Mouse (Mus musculus): Measurements from ENCODE around the gene Gm11733. TPM values are rescaled to one million over a fixed set of nuclear protein-coding genes. Genes with fewer than 3 reads are reported as not detected.

Gene Gm11733
- polyA plus RNA-seq, 1 experiment from 2014 or later = 0.08 TPM

DNA sequence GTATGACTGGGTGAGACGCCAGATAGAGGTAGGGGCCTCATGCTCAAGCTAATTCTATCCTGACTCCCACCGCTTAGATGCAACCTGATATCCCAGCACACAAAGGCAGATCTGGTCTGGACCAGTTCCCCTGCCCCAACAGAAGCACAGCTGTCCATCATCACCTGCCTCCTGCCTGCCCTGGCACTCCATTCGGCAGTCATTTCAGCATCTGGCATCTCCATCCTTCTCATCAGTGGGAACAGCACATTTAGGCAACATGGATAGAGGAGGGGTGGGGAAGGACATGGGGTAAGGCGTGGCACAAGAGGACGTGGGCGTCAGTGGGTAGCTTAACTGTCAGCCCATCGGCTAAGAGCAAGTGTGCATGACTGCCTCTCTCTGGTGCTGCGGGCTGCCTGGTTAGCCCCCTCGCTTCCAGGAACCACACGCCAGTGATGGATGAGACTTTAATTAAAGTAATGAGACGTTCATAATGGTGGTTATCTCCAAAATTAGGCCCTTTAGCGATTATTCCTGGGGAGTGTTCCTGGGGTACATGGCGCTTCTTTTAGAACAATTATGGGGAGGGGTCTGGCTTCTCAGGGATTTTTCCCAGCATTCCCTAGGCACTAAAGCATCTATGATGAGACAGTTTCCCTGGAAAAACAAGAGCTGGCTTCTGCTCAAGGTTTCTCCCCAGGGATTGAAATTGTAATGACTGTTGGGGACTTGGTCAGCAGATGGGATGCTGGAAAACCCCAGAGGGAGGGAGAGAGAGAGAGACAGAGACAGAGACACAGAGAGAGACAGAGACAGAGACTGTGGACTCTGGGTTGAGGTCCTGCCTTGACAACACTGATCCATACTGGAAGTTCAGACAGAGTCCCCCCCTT lies 38.0 kb downstream of the Gm11733 start:
- H3K27ac ChIP-seq (ENCODE audit: low read depth) = peak overlapping the region; percentile 76; the same call in 1 of the 2 replicates

DNA sequence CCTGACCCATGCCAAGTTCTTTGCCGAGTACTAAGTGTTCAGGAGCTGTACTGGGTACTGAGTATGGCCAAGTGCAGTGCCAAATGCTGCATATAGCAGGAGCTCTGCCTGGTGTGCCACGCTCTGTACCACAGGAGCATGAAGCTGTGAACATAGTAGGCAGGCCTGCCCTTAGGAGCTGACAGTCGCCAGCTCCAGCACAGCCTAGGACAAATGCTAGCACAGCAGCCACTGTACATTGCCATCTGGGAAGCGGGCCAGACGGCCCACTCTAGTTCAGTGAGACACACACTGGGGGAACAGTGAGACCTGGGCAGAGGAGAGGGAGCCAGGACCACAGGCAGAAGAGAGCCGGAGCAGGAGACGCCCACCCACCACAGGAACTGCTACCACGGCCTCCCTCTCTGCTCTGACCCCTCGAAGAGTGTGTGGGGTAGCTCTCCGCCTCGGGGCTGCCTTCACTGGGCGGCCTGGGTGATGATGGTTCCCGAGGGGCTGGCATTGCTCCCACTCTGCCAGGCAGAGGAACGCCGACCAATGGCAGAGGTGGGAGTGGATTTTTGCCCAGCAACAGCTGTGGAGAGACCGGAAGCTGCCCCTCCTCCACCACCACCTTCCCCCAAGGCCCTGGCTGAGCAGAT lies 38.8 kb downstream of the Gm11733 start:
- Histone ChIP-seq H3K27me3 (ENCODE audit: insufficient read depth, low read length) (no peaks in the 10 kb centered on the region), H3K36me3 (ENCODE audit: insufficient read depth) (no peaks in the 10 kb centered on the region), H3K4me1 (ENCODE audit: insufficient read depth) (peaks cover 9% of the 10 kb centered on the region; the same call in 1 of the 2 replicates), H3K4me2 (peak overlapping the region; percentile 31; the same call in 1 of the 2 replicates), H3K9ac (peak overlapping the region; percentile 33; the same call in 1 of the 2 replicates), H3K27ac (ENCODE audit: low read depth) (peak overlapping the region; percentile 76), H3K4me3 (ENCODE audit: low read depth, low read length) (no peak overlapping the region), H3K9me3 (ENCODE audit: low read depth, low read length) (no peaks in the 10 kb centered on the region; the same call in 1 of the 2 replicates)
- ATAC-seq (ENCODE audit: insufficient read depth) (peak; percentile 83), DNase-seq (peak; percentile 81)
- WGBS = 40% methylated on average over 16 of the region's 16 CpGs
- no peak for TF ChIP-seq CTCF (IDR thresholded peaks at IDR 0.05; ENCODE audit: low read depth)

More for the DNA sequence above, 38.0 kb downstream of the Gm11733 start:
- Histone ChIP-seq H3K4me1 (ENCODE audit: insufficient read depth) (peaks cover 9% of the 10 kb centered on the region; the same call in 1 of the 2 replicates), H3K27me3 (ENCODE audit: insufficient read depth, low read length) (no peaks in the 10 kb centered on the region), H3K9ac (no peak overlapping the region), H3K36me3 (ENCODE audit: insufficient read depth) (no peaks in the 10 kb centered on the region), H3K4me2 (no peak overlapping the region), H3K9me3 (ENCODE audit: low read depth, low read length) (no peaks in the 10 kb centered on the region; the same call in 1 of the 2 replicates), H3K4me3 (ENCODE audit: low read depth, low read length) (no peak overlapping the region)
- DNase-seq (no peak), ATAC-seq (ENCODE audit: insufficient read depth) (no peak)
- WGBS = 53% methylated on average over 13 of the region's 13 CpGs
- TF ChIP-seq CTCF (IDR thresholded peaks at IDR 0.05; ENCODE audit: low read depth) = no peak

DNA sequence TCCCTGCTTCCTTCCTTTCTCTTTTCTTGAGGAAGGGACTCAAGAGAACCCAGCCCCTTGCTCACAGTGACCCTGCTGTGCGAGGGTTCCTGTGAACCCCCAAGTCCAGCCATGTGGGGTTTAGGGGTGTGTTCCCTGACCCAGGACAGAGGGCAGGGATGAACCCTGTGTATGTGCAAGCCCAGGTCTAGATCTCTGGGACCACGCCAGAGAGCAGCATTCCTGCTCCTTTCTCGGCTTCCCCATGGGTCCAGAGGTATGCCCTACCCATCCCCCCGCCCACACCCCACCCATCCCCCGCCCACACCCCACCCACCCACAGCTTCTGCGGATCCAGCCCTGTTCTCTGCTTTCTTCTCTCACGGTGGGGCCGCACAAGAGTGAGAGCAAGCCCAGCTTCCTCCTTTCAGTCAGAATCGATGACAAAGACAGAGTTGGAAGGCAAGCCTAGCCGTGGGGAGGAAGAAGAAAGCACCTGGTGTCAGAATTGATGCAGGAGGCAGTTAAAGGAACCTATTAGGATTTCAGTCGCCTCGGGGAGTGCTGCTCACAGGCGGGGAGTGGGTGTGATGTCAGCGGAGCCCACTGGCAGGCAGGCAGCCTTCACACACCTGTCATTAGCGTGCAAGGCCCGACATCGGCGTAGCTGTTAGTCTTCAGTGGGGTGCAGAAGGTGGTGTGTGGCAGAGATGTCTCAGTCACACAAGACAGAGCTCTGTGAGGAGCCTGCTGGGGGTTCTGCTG lies 41.6 kb downstream of the Gm11733 start:
- peaks cover 9% of the 10 kb centered on the region; the same call in 1 of the 2 replicates for H3K4me1 ChIP-seq (ENCODE audit: insufficient read depth)
- no peak overlapping the region for H3K4me3 ChIP-seq (ENCODE audit: low read depth, low read length)
- 17% methylated on average over 18 of the region's 18 CpGs for WGBS
- no peak overlapping the region for H3K27ac ChIP-seq (ENCODE audit: low read depth)
- no peaks in the 10 kb centered on the region for H3K27me3 ChIP-seq (ENCODE audit: insufficient read depth, low read length)
- no peak for TF ChIP-seq CTCF (IDR thresholded peaks at IDR 0.05; ENCODE audit: low read depth)
- H3K36me3 ChIP-seq (ENCODE audit: insufficient read depth) = no peaks in the 10 kb centered on the region
- H3K4me2 ChIP-seq = 0 out of 2 replicates have a peak overlapping the region, but pooled peaks have one; percentile 27
- ATAC-seq (ENCODE audit: insufficient read depth) (no peak), DNase-seq (no peak)
- H3K9me3 ChIP-seq (ENCODE audit: low read depth, low read length) = no peaks in the 10 kb centered on the region
- no peak overlapping the region for H3K9ac ChIP-seq

DNA sequence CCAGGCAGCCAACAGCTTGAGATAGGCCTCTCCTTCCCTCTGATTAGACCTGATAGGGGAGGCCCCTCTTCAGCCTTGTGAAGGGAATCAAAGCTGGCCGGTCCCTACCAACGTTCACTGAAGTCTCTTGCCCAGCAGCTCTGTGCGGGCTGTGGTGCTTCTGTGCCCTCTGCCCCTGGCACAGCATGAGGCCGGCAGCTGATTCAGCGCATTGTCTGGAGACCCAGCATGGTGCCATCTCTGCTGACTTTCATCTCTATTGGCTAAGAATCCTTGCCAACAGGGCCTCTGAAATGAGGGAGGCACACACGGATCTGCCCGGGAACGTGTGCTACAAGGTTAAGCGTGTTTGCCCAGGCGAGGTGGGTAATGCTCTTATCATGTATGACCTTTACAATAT lies 48.2 kb downstream of the Gm11733 start:
- no peak for ATAC-seq (ENCODE audit: insufficient read depth)
- WGBS = 66% methylated on average over 10 of the region's 10 CpGs
- Histone ChIP-seq H3K9me3 (ENCODE audit: low read depth, low read length) (no peaks in the 10 kb centered on the region), H3K27ac (ENCODE audit: low read depth) (no peak overlapping the region), H3K27me3 (ENCODE audit: insufficient read depth, low read length) (no peaks in the 10 kb centered on the region), H3K4me3 (ENCODE audit: low read depth, low read length) (no peak overlapping the region), H3K4me2 (no peak overlapping the region), H3K4me1 (ENCODE audit: insufficient read depth) (0 out of 2 replicates have a peak, but pooled peaks cover 3% of the 10 kb centered on the region), H3K36me3 (ENCODE audit: insufficient read depth) (no peaks in the 10 kb centered on the region), H3K9ac (no peak overlapping the region)
- no peak for DNase-seq
- TF ChIP-seq CTCF (IDR thresholded peaks at IDR 0.05; ENCODE audit: low read depth) = no peak

DNA sequence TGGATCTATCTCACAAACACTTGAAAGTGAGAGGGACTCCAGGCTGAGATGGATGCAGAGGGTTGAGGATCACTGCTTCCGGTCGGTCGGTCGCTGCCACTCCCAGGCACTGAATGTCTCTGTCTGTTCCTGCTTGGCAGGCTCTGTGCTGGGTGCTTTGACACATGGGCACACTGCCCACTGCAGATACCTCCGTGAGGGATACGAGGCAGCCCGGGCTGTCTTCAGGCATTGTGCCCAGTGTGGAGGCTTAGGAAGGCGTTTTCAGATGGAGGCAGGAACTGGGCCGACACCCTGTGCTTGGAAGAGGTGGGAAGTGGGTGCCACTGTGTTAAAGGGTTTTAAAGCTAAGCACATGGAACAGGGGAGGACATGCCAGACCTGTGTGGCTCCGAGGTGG lies 50.7 kb downstream of the Gm11733 start:
- peak; percentile 52; the same call in 1 of the 2 replicates for ATAC-seq (ENCODE audit: insufficient read depth)
- H3K27ac ChIP-seq (ENCODE audit: low read depth) = no peak overlapping the region
- no peaks in the 10 kb centered on the region for H3K36me3 ChIP-seq (ENCODE audit: insufficient read depth)
- 0 out of 2 replicates have a peak, but pooled peaks cover 3% of the 10 kb centered on the region for H3K4me1 ChIP-seq (ENCODE audit: insufficient read depth)
- 42% methylated on average over 10 of the region's 10 CpGs for WGBS
- TF ChIP-seq CTCF (IDR thresholded peaks at IDR 0.05; ENCODE audit: low read depth) = no peak
- no peak overlapping the region for H3K9ac ChIP-seq
- H3K4me3 ChIP-seq (ENCODE audit: low read depth, low read length) = no peak overlapping the region
- peak; percentile 75 for DNase-seq
- no peaks in the 10 kb centered on the region for H3K9me3 ChIP-seq (ENCODE audit: low read depth, low read length)
- no peak overlapping the region for H3K4me2 ChIP-seq
- H3K27me3 ChIP-seq (ENCODE audit: insufficient read depth, low read length) = no peaks in the 10 kb centered on the region

DNA sequence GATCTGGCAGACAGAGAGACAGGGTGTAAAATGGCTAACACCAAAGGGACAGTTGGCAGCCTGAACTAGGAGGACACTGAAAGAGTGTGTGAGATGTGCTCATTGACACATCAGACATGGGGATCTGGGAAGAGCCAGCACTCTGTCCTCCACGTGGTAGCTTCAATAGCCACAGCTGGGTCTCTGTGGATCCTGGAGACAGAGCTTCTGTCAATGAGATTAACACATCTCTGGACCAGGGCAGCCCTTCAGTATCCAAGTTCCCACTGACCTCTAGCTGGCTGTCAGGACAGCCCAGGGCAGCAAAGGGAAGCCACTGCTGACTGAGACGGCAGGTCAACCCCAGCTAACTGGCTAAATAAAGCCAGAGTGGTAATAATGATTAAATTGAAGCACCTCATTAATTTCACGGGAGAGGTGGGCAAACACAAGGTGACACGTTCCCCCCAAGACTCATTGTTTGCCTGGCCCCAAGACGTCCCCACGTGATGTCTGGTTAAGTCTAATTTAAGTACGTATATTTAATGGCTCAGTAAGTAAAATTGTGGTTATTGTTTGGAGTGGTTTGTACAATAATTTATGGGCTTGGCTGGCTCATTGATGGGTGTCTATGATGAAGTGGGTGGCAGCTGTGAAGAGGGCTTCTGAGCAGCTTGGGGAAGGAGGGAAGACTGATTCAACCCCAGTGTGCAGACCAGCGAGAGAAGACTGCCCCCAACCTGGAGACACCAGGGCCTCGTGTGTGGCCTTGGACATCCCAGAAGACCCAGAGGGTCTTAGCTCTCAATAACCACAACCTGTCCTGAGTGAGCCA lies 51.5 kb downstream of the Gm11733 start:
- no peak overlapping the region for H3K4me2 ChIP-seq
- no peaks in the 10 kb centered on the region for H3K36me3 ChIP-seq (ENCODE audit: insufficient read depth)
- WGBS = 19% methylated on average over 9 of the region's 9 CpGs
- no peak for TF ChIP-seq CTCF (IDR thresholded peaks at IDR 0.05; ENCODE audit: low read depth)
- no peak overlapping the region for H3K4me3 ChIP-seq (ENCODE audit: low read depth, low read length)
- peak; percentile 34 for DNase-seq
- H3K9ac ChIP-seq = no peak overlapping the region
- peaks cover 3% of the 10 kb centered on the region; the same call in 1 of the 2 replicates for H3K4me1 ChIP-seq (ENCODE audit: insufficient read depth)
- no peaks in the 10 kb centered on the region for H3K9me3 ChIP-seq (ENCODE audit: low read depth, low read length)
- H3K27ac ChIP-seq (ENCODE audit: low read depth) = no peak overlapping the region
- peak; percentile 48; the same call in 1 of the 2 replicates for ATAC-seq (ENCODE audit: insufficient read depth)
- H3K27me3 ChIP-seq (ENCODE audit: insufficient read depth, low read length) = no peaks in the 10 kb centered on the region
